Mouse (Mus musculus): Measurements from ENCODE around the gene Zfp62. TPM values are rescaled to one million over a fixed set of nuclear protein-coding genes. Genes with fewer than 3 reads are reported as not detected.

The Zfp62 gene
- polyA plus RNA-seq, 2 experiments = 22.1 to 38.0 TPM

GRCm38 (mm10) chr11:49253035-49253434 lies 49.9 kb downstream of the Zfp62 start:
- DNase-seq (ENCODE audit: low spot score) (no peak), ATAC-seq (ENCODE audit: low FRiP score, low read depth) (no peak)
- no peaks in the 10 kb centered on the region for H3K27me3 ChIP-seq (ENCODE audit: control insufficient read depth, insufficient read depth, low read length)
- no peak overlapping the region for H3K4me3 ChIP-seq (replicated peaks; ENCODE audit: low read length)
- no peak overlapping the region for H3K9ac ChIP-seq (ENCODE audit: low read depth, low read length, severe bottlenecking)
- peaks cover 40% of the 10 kb centered on the region for H3K36me3 ChIP-seq (ENCODE audit: control insufficient read depth, insufficient read depth, low read length)
- no peak overlapping the region for H3K27ac ChIP-seq (replicated peaks; ENCODE audit: low read depth, low read length)
- H3K4me1 ChIP-seq (ENCODE audit: control insufficient read depth, insufficient read depth, low read length) = peaks cover 26% of the 10 kb centered on the region
- no peaks in the 10 kb centered on the region for H3K9me3 ChIP-seq (ENCODE audit: control insufficient read depth, low read length)
- H3K4me2 ChIP-seq (replicated peaks; ENCODE audit: low read depth, low read length, severe bottlenecking) = no peak overlapping the region
- WGBS = 98% methylated on average over 6 of the region's 6 CpGs
- no peak for TF ChIP-seq POLR2A (IDR thresholded peaks at IDR 0.05; ENCODE audit: borderline replicate concordance, extremely low read depth, insufficient read depth, insufficient read length)

DNA sequence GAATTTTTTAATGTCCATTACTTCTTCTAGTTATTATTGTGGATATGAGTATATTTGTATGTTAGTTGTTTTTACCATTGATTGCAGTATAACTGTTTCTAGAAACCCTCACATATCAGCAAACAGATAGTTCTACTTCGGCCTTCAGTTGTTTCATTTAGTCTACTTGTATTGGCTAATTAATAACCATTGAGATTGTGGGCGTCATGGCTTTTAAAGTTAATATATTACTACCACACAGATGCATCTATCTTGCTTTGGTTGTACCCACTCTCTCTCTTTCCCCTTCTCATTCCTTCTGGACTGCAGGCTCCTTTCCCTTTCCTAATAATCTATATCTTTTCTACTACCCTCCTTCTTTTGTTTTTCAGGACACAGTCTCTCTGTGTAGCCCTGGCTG lies 56.2 kb downstream of the Zfp62 start:
- WGBS = 88% methylated on average over 2 of the region's 2 CpGs
- Histone ChIP-seq H3K4me2 (replicated peaks; ENCODE audit: low read depth, low read length, severe bottlenecking) (no peak overlapping the region), H3K9me3 (ENCODE audit: control insufficient read depth, low read length) (no peaks in the 10 kb centered on the region), H3K27ac (replicated peaks; ENCODE audit: low read depth, low read length) (no peak overlapping the region), H3K36me3 (ENCODE audit: control insufficient read depth, insufficient read depth, low read length) (peaks cover 73% of the 10 kb centered on the region), H3K9ac (ENCODE audit: low read depth, low read length, severe bottlenecking) (no peak overlapping the region), H3K4me1 (ENCODE audit: control insufficient read depth, insufficient read depth, low read length) (no peaks in the 10 kb centered on the region), H3K27me3 (ENCODE audit: control insufficient read depth, insufficient read depth, low read length) (no peaks in the 10 kb centered on the region), H3K4me3 (replicated peaks; ENCODE audit: low read length) (no peak overlapping the region)
- DNase-seq (ENCODE audit: low spot score) (no peak), ATAC-seq (ENCODE audit: low FRiP score, low read depth) (no peak)
- no peak for TF ChIP-seq POLR2A (IDR thresholded peaks at IDR 0.05; ENCODE audit: borderline replicate concordance, extremely low read depth, insufficient read depth, insufficient read length)

GRCm38 (mm10) chr11:49259829-49260228 lies 56.7 kb downstream of the Zfp62 start:
- Histone ChIP-seq H3K4me2 (replicated peaks; ENCODE audit: low read depth, low read length, severe bottlenecking) (no peak overlapping the region), H3K9me3 (ENCODE audit: control insufficient read depth, low read length) (no peaks in the 10 kb centered on the region), H3K27me3 (ENCODE audit: control insufficient read depth, insufficient read depth, low read length) (no peaks in the 10 kb centered on the region), H3K27ac (replicated peaks; ENCODE audit: low read depth, low read length) (no peak overlapping the region), H3K36me3 (ENCODE audit: control insufficient read depth, insufficient read depth, low read length) (peaks cover 70% of the 10 kb centered on the region), H3K4me1 (ENCODE audit: control insufficient read depth, insufficient read depth, low read length) (no peaks in the 10 kb centered on the region), H3K9ac (ENCODE audit: low read depth, low read length, severe bottlenecking) (no peak overlapping the region), H3K4me3 (replicated peaks; ENCODE audit: low read length) (no peak overlapping the region)
- no peak for ATAC-seq (ENCODE audit: low FRiP score, low read depth)
- TF ChIP-seq POLR2A (IDR thresholded peaks at IDR 0.05; ENCODE audit: borderline replicate concordance, extremely low read depth, insufficient read depth, insufficient read length) = no peak
- 88% methylated on average over 1 of the region's 1 CpGs for WGBS
- no peak for DNase-seq (ENCODE audit: low spot score)

DNA sequence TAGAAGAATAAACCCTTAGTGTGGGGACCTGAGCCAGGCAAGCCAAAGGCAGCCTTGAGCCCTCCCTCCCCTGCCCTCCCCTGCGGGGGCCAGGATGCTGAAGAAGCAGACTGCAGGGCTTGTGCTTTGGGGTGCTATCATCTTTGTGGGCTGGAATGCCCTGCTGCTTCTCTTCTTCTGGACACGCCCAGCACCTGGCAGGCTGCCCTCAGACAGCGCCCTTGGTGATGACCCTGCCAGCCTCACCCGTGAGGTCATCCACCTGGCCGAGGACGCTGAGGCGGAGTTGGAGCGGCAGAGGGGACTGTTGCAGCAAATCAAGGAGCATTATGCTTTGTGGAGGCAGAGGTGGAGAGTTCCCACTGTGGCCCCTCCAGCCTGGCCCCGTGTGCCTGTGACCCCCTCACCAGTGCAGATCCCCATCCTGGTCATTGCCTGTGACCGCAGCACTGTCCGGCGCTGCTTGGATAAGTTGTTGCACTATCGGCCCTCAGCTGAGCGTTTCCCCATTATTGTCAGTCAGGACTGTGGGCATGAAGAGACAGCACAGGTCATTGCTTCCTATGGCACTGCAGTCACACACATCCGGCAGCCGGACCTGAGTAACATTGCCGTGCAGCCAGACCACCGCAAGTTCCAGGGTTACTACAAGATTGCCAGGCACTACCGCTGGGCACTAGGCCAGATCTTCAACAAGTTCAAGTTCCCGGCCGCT lies 57.7 kb downstream of the Zfp62 start:
- Histone ChIP-seq H3K9me3 (ENCODE audit: control insufficient read depth, low read length) (no peaks in the 10 kb centered on the region), H3K4me1 (ENCODE audit: control insufficient read depth, insufficient read depth, low read length) (no peaks in the 10 kb centered on the region), H3K4me2 (replicated peaks; ENCODE audit: low read depth, low read length, severe bottlenecking) (no peak overlapping the region), H3K4me3 (replicated peaks; ENCODE audit: low read length) (no peak overlapping the region), H3K27ac (replicated peaks; ENCODE audit: low read depth, low read length) (no peak overlapping the region), H3K36me3 (ENCODE audit: control insufficient read depth, insufficient read depth, low read length) (peaks cover 69% of the 10 kb centered on the region), H3K9ac (ENCODE audit: low read depth, low read length, severe bottlenecking) (no peak overlapping the region), H3K27me3 (ENCODE audit: control insufficient read depth, insufficient read depth, low read length) (no peaks in the 10 kb centered on the region)
- TF ChIP-seq POLR2A (IDR thresholded peaks at IDR 0.05; ENCODE audit: borderline replicate concordance, extremely low read depth, insufficient read depth, insufficient read length) = no peak
- no peak for ATAC-seq (ENCODE audit: low FRiP score, low read depth)
- 93% methylated on average over 21 of the region's 21 CpGs for WGBS
- no peak for DNase-seq (ENCODE audit: low spot score)

DNA sequence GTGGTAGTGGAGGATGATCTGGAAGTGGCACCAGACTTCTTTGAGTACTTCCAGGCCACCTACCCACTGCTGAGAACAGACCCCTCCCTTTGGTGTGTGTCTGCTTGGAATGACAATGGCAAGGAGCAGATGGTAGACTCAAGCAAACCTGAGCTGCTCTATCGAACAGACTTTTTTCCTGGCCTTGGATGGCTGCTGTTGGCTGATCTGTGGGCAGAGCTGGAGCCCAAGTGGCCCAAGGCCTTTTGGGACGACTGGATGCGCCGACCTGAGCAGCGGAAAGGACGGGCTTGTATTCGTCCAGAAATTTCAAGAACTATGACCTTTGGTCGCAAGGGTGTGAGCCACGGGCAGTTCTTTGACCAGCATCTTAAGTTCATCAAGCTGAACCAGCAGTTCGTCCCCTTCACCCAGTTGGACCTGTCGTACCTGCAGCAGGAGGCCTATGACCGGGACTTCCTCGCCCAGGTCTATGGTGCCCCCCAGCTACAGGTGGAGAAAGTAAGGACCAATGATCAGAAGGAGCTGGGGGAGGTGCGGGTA lies 58.3 kb downstream of the Zfp62 start:
- Histone ChIP-seq H3K4me3 (replicated peaks; ENCODE audit: low read length) (no peak overlapping the region), H3K4me2 (replicated peaks; ENCODE audit: low read depth, low read length, severe bottlenecking) (no peak overlapping the region), H3K36me3 (ENCODE audit: control insufficient read depth, insufficient read depth, low read length) (peaks cover 68% of the 10 kb centered on the region), H3K27ac (replicated peaks; ENCODE audit: low read depth, low read length) (no peak overlapping the region), H3K4me1 (ENCODE audit: control insufficient read depth, insufficient read depth, low read length) (no peaks in the 10 kb centered on the region), H3K27me3 (ENCODE audit: control insufficient read depth, insufficient read depth, low read length) (no peaks in the 10 kb centered on the region), H3K9me3 (ENCODE audit: control insufficient read depth, low read length) (no peaks in the 10 kb centered on the region), H3K9ac (ENCODE audit: low read depth, low read length, severe bottlenecking) (no peak overlapping the region)
- WGBS = 94% methylated on average over 14 of the region's 14 CpGs
- ATAC-seq (ENCODE audit: low FRiP score, low read depth) (no peak), DNase-seq (ENCODE audit: low spot score) (no peak)
- no peak for TF ChIP-seq POLR2A (IDR thresholded peaks at IDR 0.05; ENCODE audit: borderline replicate concordance, extremely low read depth, insufficient read depth, insufficient read length)
